Comparison of ENCODE assay signal across 20 mouse cellular contexts in genomic region chr5:89777411-89777810, GRCm38 (mm10).
"Had no signal": no experiment of that assay in that cellular context is flagged by ENCODE, and none has a peak within 500 bp of the region (broad histone marks: within the 10 kb centered on the region; RNA-seq: fewer than 3 reads in every experiment).

No protein-coding gene starts in this region.

- H3K27ac ChIP-seq: lung, embryonic 15.5 days; midbrain, embryonic 10.5 days; midbrain, embryonic 12.5 days; neural tube, embryonic 13.5 days; neural tube, embryonic 15.5 days had no signal

- H3K36me3 ChIP-seq: lung, embryonic 15.5 days; midbrain, embryonic 10.5 days; midbrain, embryonic 12.5 days; neural tube, embryonic 13.5 days; neural tube, embryonic 15.5 days had no signal

- H3K4me1 ChIP-seq: lung, embryonic 15.5 days; midbrain, embryonic 10.5 days; midbrain, embryonic 12.5 days; neural tube, embryonic 15.5 days had no signal

- ATAC-seq: liver, postnatal 0 days; lung, postnatal 0 days; midbrain, embryonic 16.5 days had no signal

- H3K4me3 ChIP-seq: lung, embryonic 15.5 days; midbrain, embryonic 10.5 days; midbrain, embryonic 12.5 days; myocyte; neural tube, embryonic 13.5 days; neural tube, embryonic 15.5 days had no signal

- DNase-seq: liver, postnatal 0 days; lung, adult 2 months; lung, postnatal 4 days; midbrain, embryonic 14.5 days; retina, postnatal 1 day; right cerebral cortex, adult 18-20 months; right cerebral cortex, postnatal 25 days; right cerebral cortex, postnatal 4 days; spleen, adult 18-20 months; thymus, adult 18-20 months; thymus, postnatal 14 days; thymus, postnatal 4 days had no signal

- H3K9ac ChIP-seq: liver, postnatal 0 days; lung, embryonic 15.5 days; midbrain, embryonic 12.5 days; neural tube, embryonic 13.5 days; neural tube, embryonic 15.5 days had no signal

- H3K27me3 ChIP-seq: lung, embryonic 15.5 days; neural tube, embryonic 13.5 days; neural tube, embryonic 15.5 days had no signal

- H3K9me3 ChIP-seq: lung, embryonic 15.5 days; midbrain, embryonic 10.5 days; midbrain, embryonic 12.5 days; neural tube, embryonic 13.5 days; neural tube, embryonic 15.5 days had no signal
